Mouse (Mus musculus): Measurements from ENCODE around the gene Def8.
"Not testable (repeated sequence)": the region's sequence is repeated elsewhere in the genome, so short reads cannot be mapped to it uniquely, and the experiment has no call there.

Def8 gene

DNA sequence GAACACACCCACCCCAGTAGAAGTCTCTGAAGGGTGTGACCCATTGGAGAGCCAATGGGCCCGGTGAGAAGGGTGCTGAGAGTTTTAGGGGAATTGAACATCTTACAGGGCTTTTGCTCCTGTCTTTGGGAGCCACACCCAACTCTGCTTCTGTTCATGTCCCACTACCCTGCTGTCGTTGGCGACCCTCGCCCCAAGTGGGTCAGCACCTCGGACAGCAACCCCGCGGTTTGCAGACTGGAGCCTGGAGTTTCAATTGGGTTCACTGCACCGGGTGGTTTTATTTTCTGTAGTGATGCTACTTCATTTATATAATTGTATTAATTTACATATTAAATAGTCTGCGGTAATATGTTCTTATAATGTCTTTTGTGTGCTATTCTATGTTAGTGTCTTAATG lies 9.1 kb upstream of the Def8 start:
- DNase-seq (ENCODE audit: low read depth, low spot score) = no peak

DNA sequence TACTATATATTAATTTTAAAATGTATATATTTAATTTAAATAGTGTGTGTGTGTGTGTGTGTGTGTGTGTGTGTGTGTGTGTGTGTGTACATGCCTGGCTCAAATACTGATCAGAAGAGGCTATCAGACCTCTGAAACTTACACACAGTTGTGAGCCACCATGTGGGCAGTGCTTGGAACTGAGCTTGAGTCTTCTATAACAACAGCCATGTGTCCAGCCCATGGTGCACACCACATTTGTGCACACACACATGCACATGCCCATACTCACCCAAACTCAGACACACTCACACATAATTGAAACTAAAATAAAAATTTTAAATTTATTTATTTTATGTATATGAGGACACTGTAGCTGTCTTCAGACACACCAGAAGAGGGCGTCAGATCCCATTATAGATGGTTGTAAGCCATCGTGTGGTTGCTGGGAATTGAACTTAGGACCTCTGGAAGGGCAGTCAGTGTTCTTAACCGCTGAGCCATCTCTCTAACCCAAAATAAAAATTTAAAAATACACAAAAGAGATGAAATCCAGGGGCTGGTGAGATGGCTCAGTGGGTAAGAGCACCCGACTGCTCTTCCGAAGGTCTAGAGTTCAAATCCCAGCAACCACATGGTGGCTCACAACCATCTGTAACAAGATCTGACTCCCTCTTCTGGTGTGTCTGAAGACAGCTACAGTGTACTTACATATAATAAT lies 8.2 kb upstream of the Def8 start:
- DNase-seq (ENCODE audit: low read depth, low spot score) = not testable (repeated sequence)

- DNase-seq (ENCODE audit: low read depth, low spot score) = peak; percentile 70
Observed at GRCm38 (mm10) chr8:123415967-123416943, 7.1 kb upstream of the Def8 start.

DNA sequence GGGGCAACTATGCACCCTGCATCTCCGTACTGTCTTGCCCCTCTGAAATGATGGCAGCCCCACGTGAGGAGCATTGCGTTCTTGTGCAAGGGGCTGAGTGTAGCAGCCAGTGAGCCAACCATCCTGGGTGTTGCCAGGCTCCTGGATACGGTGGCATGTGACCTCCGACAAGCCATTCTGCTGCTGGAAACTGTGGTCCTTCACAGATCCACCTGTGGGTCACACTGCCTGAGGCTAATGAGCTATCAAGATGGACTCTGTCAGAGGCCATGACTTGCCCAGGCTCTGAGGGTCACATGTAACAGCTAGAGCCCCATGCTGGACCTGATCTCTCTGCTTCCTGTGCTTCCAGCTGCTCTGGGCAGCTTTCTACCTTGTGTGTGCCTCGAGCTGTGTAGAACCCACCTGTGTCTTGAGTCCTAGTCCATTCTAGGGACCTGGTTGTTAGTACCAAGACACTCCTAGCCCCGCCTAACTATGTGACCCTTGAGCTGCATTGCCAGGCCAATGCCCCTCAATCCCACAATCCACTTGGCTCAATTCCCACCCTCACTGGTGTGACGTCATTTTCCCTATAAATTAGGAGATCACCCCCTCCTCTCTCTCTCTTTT lies 6.3 kb upstream of the Def8 start:
- DNase-seq (ENCODE audit: low read depth, low spot score) = no peak

- DNase-seq (ENCODE audit: low read depth, low spot score) = no peak
Observed at GRCm38 (mm10) chr8:123419711-123420110, 3.6 kb upstream of the Def8 start.

- DNase-seq (ENCODE audit: low read depth, low spot score) = no peak
Observed at GRCm38 (mm10) chr8:123420525-123421281, 2.6 kb upstream of the Def8 start.

DNA sequence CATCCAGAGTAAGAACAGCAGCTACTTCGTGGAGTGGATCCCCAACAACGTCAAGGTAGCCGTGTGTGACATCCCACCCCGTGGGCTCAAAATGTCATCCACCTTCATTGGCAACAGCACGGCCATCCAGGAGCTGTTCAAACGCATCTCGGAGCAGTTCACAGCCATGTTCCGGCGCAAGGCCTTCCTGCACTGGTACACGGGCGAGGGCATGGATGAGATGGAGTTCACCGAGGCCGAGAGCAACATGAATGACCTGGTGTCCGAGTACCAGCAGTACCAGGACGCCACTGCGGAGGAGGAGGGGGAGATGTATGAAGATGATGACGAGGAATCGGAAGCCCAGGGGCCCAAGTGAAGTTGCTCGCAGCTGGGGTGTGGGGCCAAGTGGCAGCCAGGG lies 2.0 kb upstream of the Def8 start:
- DNase-seq (ENCODE audit: low read depth, low spot score) = no peak

- peak; percentile 79 for DNase-seq (ENCODE audit: low read depth, low spot score)
Observed at GRCm38 (mm10) chr8:123422056-123422780, 1.1 kb upstream of the Def8 start.

- no peak for DNase-seq (ENCODE audit: low read depth, low spot score)
Observed at GRCm38 (mm10) chr8:123422781-123423159, 557 bp upstream of the Def8 start.

DNA sequence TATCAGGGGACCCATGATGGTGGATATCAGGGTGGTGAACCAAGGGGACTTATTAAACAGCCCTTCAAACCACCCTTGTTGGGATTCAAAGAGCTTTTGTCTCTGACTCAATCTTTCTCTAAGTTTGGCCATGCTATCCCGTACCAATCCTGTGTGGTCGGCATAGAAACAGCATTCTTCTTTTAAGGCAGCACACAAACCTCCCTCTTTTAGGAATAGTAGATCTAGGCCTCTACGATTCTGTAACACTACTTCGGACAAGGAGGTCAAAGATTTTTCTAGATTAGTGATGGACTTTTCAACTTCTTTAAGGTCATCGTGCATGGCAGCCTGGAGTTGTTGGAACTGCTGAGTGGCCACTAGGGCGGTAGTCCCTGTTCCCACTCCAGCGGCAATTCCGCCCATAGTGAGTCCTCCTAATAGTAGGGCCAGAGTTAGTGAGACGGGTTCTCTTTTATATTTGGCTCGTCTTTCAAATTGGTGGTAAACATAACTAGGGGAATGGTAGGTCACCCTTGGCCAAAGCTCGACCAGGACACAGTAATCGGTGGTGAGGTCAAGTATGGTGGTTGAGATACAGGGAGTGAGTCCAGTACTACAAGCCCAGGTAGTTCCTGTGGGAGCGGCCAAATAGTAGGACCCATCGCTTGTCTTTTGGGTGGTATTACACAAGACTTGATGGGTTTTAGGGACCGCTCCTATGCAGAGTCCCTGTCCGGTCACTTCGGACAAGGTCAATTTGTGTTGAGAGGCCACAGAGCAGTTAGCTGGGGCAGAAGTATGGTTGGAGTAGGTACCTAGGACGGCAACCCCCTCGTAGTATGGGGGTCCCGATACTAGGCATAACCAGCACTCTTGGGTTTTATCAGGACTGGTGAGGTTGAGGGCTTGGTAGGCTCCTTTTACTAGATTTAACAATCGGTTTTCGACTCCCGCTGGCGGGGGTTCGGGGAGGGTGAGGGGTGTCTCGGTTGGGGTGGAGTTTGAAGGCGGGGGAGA lies 3.5 kb downstream of the Def8 start:
- DNase-seq (ENCODE audit: low read depth, low spot score) = no peak

GRCm38 (mm10) chr8:123427639-123428275 lies 4.4 kb downstream of the Def8 start:
- no peak for DNase-seq (ENCODE audit: low read depth, low spot score)

GRCm38 (mm10) chr8:123428343-123428893 lies 5.1 kb downstream of the Def8 start:
- DNase-seq (ENCODE audit: low read depth, low spot score) = no peak

GRCm38 (mm10) chr8:123428939-123429721 lies 5.8 kb downstream of the Def8 start:
- DNase-seq (ENCODE audit: low read depth, low spot score) = no peak

- not testable (repeated sequence) for DNase-seq (ENCODE audit: low read depth, low spot score)
Observed at GRCm38 (mm10) chr8:123429722-123430013, 6.3 kb downstream of the Def8 start.

GRCm38 (mm10) chr8:123430936-123431335 lies 7.6 kb downstream of the Def8 start:
- DNase-seq (ENCODE audit: low read depth, low spot score) = not testable (repeated sequence)

DNA sequence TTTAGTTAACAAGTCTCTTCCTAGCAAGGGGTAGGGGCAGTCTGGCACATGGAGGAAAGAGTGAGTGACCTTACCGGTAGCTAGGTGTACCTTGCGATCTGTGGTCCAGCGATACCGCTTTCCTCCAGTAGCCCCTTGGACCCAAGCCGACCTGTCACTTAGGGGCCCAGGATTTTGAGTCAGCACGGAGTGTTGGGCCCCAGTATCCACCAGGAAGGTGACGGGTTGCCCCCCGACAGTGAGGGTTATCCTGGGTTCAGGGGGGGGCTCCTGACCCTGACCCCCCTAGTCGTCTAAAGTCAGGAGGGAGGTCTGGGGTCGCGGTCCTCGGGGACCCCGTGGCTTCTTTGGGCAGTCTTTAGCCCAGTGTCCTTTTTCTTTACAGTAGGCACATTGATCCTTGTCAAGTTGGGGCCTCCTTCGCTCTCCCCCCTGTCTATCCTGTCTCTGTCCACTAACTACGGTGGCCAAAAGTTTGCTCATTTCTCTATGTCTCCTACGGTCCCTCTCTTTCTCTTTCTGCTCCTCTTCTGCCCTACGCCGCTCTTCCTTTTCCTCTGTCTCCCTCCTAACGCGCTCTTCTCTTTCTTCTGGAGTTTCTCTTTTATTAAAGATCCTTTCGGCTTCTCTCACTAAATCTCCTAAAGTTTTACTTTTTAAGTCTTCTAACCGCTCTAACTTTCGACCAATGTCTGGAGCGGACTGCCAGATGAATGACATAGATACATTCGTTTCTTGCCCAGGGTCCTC lies 8.5 kb downstream of the Def8 start:
- no peak for DNase-seq (ENCODE audit: low read depth, low spot score)

DNA sequence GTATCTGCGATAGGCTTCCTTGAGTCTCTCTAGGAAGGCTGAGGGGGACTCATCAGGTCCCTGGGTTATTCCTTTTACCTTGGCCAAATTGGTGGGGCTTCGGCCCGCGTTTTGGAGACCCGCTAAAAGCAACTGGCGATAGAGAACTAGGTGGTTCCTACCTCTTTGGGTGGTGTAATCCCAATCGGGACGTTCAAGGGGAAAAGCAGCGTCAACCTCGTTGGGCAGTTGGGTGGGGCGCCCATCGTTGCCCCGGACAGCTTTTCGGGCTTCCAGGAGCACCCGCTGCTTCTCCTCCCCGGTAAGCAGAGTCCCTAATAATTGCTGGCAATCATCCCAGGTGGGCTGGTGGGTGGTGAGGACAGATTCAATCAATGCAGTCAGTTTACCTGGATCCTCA lies 9.1 kb downstream of the Def8 start:
- DNase-seq (ENCODE audit: low read depth, low spot score) = no peak

All from CD4-positive, CD25-positive, alpha-beta regulatory T cell, adult 2 months (primary cell).